In genomic region chr3:107037105-107037504, GRCm38 (mm10) we compare ENCODE assay signal across 8 mouse cellular contexts. TPM values are rescaled to one million over a fixed set of nuclear protein-coding genes. Genes with fewer than 3 reads are reported as not detected.
DNase-seq lines count a peak whose midpoint lies in the region; ATAC-seq and TF ChIP-seq lines count a peak whose summit lies in the region.

No protein-coding gene starts in this region.

- no peak for DNase-seq in kidney, adult 11 months
- DNase-seq in A20 (ENCODE audit: low read depth, low spot score): peak; percentile 12
- peak; percentile 22 to 42 for DNase-seq in cerebellum, postnatal 25 days
- no peak for DNase-seq in hindbrain, postnatal 0 days (ENCODE audit: low spot score)
- DNase-seq in adipocyte (ENCODE audit: low spot score): no peak
- DNase-seq in urinary bladder, postnatal 25 days (ENCODE audit: low spot score): no peak

- no peak overlapping the region for H3K27ac ChIP-seq in kidney, embryonic 14.5 days (ENCODE audit: low read depth, low read length)
- H3K27ac ChIP-seq in hindbrain, postnatal 0 days: peak overlapping the region; percentile 81; the same call in 1 of the 2 replicates
- no peak overlapping the region for H3K27ac ChIP-seq in neural tube, embryonic 12.5 days

- 55% methylated on average over 12 of the region's 12 CpGs for WGBS in kidney, embryonic 14.5 days
- WGBS in hindbrain, postnatal 0 days: 34% methylated on average over 12 of the region's 12 CpGs
- WGBS in neural tube, embryonic 12.5 days: 54% methylated on average over 12 of the region's 12 CpGs

- no peaks in the 10 kb centered on the region for H3K36me3 ChIP-seq in kidney, embryonic 14.5 days (ENCODE audit: control insufficient read depth, insufficient read depth, low read length)
- H3K36me3 ChIP-seq in hindbrain, postnatal 0 days (ENCODE audit: insufficient read depth, low read length): no peaks in the 10 kb centered on the region
- H3K36me3 ChIP-seq in neural tube, embryonic 12.5 days: no peaks in the 10 kb centered on the region

- H3K9ac ChIP-seq in kidney, embryonic 14.5 days (ENCODE audit: low read depth, low read length): no peak overlapping the region
- H3K9ac ChIP-seq in hindbrain, postnatal 0 days (replicated peaks; ENCODE audit: low read length): peak overlapping the region; percentile 86; the same call in 1 of the 2 replicates
- H3K9ac ChIP-seq in neural tube, embryonic 12.5 days: no peak overlapping the region

- no peak for ATAC-seq in kidney, embryonic 14.5 days (ENCODE audit: low FRiP score, low TSS enrichment)
- ATAC-seq in hindbrain, postnatal 0 days: no peak
- ATAC-seq in neural tube, embryonic 12.5 days (ENCODE audit: low FRiP score, low read depth): no peak

- H3K9me3 ChIP-seq in kidney, embryonic 14.5 days (ENCODE audit: control insufficient read depth, low read length): no peaks in the 10 kb centered on the region
- no peaks in the 10 kb centered on the region for H3K9me3 ChIP-seq in hindbrain, postnatal 0 days (ENCODE audit: low read length)
- no peaks in the 10 kb centered on the region for H3K9me3 ChIP-seq in neural tube, embryonic 12.5 days

- H3K4me3 ChIP-seq in kidney, embryonic 14.5 days (ENCODE audit: low read length): peak overlapping the region; percentile 63
- peak overlapping the region; percentile 76 for H3K4me3 ChIP-seq in hindbrain, postnatal 0 days (ENCODE audit: low read length)
- peak overlapping the region; percentile 77 for H3K4me3 ChIP-seq in neural tube, embryonic 12.5 days

- no peak for TF ChIP-seq CTCF in hindbrain, postnatal 0 days (IDR thresholded peaks at IDR 0.05; ENCODE audit: low read depth)

- H3K27me3 ChIP-seq in kidney, embryonic 14.5 days (ENCODE audit: control insufficient read depth, insufficient read depth, low read length): peaks cover 5% of the 10 kb centered on the region
- no peaks in the 10 kb centered on the region for H3K27me3 ChIP-seq in hindbrain, postnatal 0 days (ENCODE audit: insufficient read depth, low read length)
- 0 out of 2 replicates have a peak, but pooled peaks cover 7% of the 10 kb centered on the region for H3K27me3 ChIP-seq in neural tube, embryonic 12.5 days (replicated peaks)

- H3K4me1 ChIP-seq in kidney, embryonic 14.5 days (ENCODE audit: control insufficient read depth, insufficient read depth, low read length): no peaks in the 10 kb centered on the region
- H3K4me1 ChIP-seq in hindbrain, postnatal 0 days (ENCODE audit: insufficient read depth, low read length): peaks cover 12% of the 10 kb centered on the region; the same call in 1 of the 2 replicates
- peaks cover 19% of the 10 kb centered on the region for H3K4me1 ChIP-seq in neural tube, embryonic 12.5 days

- peak overlapping the region; percentile 89 for H3K4me2 ChIP-seq in kidney, embryonic 14.5 days (replicated peaks; ENCODE audit: low read depth, low read length)
- peak overlapping the region; percentile 85 for H3K4me2 ChIP-seq in hindbrain, postnatal 0 days (ENCODE audit: low read depth, low read length)
- H3K4me2 ChIP-seq in neural tube, embryonic 12.5 days (replicated peaks): peak overlapping the region; percentile 80

RNA-seq across cellular contexts. Expression of gene Kcna3, which starts 1.1 kb away (rescaled TPM):
- polyA plus RNA-seq in kidney, embryonic 14.5 days (2014; fragmentation: Nextera tagmentation; extraction: Ambion mirVana): 0.91 and 1.6 TPM in 2 replicates
- total RNA-seq in hindbrain, postnatal 0 days (2014; rRNA removed): 52.0 and 53.9 TPM in 2 replicates
- polyA plus RNA-seq in hindbrain, postnatal 0 days (2015; fragmentation: Nextera tagmentation; extraction: Ambion mirVana): 9.2 and 11.3 TPM in 2 replicates
- 4.0 and 4.6 TPM in 2 replicates for polyA plus RNA-seq in neural tube, embryonic 12.5 days (2016; fragmentation: Nextera tagmentation; extraction: Ambion mirVana)

Comparison
In these comparisons a context has a peak if more than half of its experiments do, and no peak if none do; other contexts are left out.
1. DNase-seq: peak in A20 (single experiment) and cerebellum, postnatal 25 days (2 of 2); none in kidney, adult 11 months (single experiment), hindbrain, postnatal 0 days (single experiment), adipocyte (single experiment) and urinary bladder, postnatal 25 days (single experiment).
2. Peak in every context shown above with its lines, with median percentiles within 50 percentile points of each other: H3K4me2 ChIP-seq and H3K4me3 ChIP-seq.